Mouse (Mus musculus) granulocyte monocyte progenitor cell, adult 5-6 weeks (primary cell): ENCODE data around the gene Pcgf2. TPM values are rescaled to one million over a fixed set of nuclear protein-coding genes. Genes with fewer than 3 reads are reported as not detected.

Experiments used
- ATAC-seq: replicated peaks from 2 replicates; pipeline ENCODE4 v1.8.0; 2016; ENCODE audit warnings: mild to moderate bottlenecking, moderate TSS enrichment, inconsistent platforms; ENCODE audit not compliant: poor library complexity, severe bottlenecking
- total RNA-seq, 2 experiments: library from RNA; stranded (forward) in 1 of 2; stranded (reverse) in 1 of 2; fragments of 200-712, 200-1000 nt in 1 of 2; fragments of >200 nt in 1 of 2; fragmentation: Nextera tagmentation in 1 of 2; gene quantifications; 2 replicates each; pipeline ENCODE4 v1.2.3; 2014 to 2017

Pcgf2 gene
- total RNA-seq, 2 experiments from 2014 or later: 1.8 to 14.3 TPM

- ATAC-seq: no peak
Observed at GRCm38 (mm10) chr11:97670234-97671176, 29.8 kb downstream of the Pcgf2 start.

GRCm38 (mm10) chr11:97669829-97670228 lies 30.5 kb downstream of the Pcgf2 start:
- ATAC-seq: no peak

GRCm38 (mm10) chr11:97669268-97669667 lies 31.0 kb downstream of the Pcgf2 start:
- ATAC-seq: no peak

GRCm38 (mm10) chr11:97668160-97668559 lies 32.1 kb downstream of the Pcgf2 start:
- ATAC-seq: no peak

GRCm38 (mm10) chr11:97666794-97667193 lies 33.5 kb downstream of the Pcgf2 start:
- ATAC-seq: no peak

GRCm38 (mm10) chr11:97666221-97666620 lies 34.1 kb downstream of the Pcgf2 start:
- no peak for ATAC-seq

GRCm38 (mm10) chr11:97665431-97665830 lies 34.9 kb downstream of the Pcgf2 start:
- ATAC-seq: no peak

- no peak for ATAC-seq
Observed at GRCm38 (mm10) chr11:97664771-97665240, 35.5 kb downstream of the Pcgf2 start.

- no peak for ATAC-seq
Observed at GRCm38 (mm10) chr11:97664339-97664665, 36.0 kb downstream of the Pcgf2 start.

GRCm38 (mm10) chr11:97663528-97664338 lies 36.6 kb downstream of the Pcgf2 start:
- ATAC-seq: no peak

- no peak; the same call in 1 of the 2 replicates for ATAC-seq
Observed at GRCm38 (mm10) chr11:97662893-97663527, 37.3 kb downstream of the Pcgf2 start, which contains the start of gene Mllt6. TSS of gene Mllt6 (plus strand) at chr11:97663414.

GRCm38 (mm10) chr11:97662207-97662892 lies 37.9 kb downstream of the Pcgf2 start:
- ATAC-seq: no peak

GRCm38 (mm10) chr11:97661648-97662133 lies 38.6 kb downstream of the Pcgf2 start:
- ATAC-seq: no peak

GRCm38 (mm10) chr11:97660734-97661647 lies 39.3 kb downstream of the Pcgf2 start:
- no peak for ATAC-seq

GRCm38 (mm10) chr11:97659990-97660714 lies 40.1 kb downstream of the Pcgf2 start:
- peak; percentile 50 for ATAC-seq

GRCm38 (mm10) chr11:97659267-97659989 lies 40.9 kb downstream of the Pcgf2 start:
- ATAC-seq: peak; percentile 52

- ATAC-seq: no peak; the same call in 1 of the 2 replicates
Observed at GRCm38 (mm10) chr11:97658751-97659266, 41.5 kb downstream of the Pcgf2 start.
